Mouse (Mus musculus) olfactory bulb, adult 2 months (tissue): ENCODE measurements around the gene Cwc22.

ENCODE experiments used
- CTCF ChIP-seq: fragments of 200-500 bp; IDR thresholded peaks from 2 replicates; pipeline ENCODE4 v1.5.1; 2012; ENCODE audit warnings: low read depth, mild to moderate bottlenecking, low read length, moderate library complexity; ENCODE audit not compliant: insufficient read depth
- POLR2A ChIP-seq: fragments of 200-500 bp; IDR thresholded peaks from 2 replicates; pipeline ENCODE4 v1.6.1; 2012; ENCODE audit warnings: mild to moderate bottlenecking, low read depth, low read length, moderate library complexity; ENCODE audit not compliant: insufficient read depth

DNA sequence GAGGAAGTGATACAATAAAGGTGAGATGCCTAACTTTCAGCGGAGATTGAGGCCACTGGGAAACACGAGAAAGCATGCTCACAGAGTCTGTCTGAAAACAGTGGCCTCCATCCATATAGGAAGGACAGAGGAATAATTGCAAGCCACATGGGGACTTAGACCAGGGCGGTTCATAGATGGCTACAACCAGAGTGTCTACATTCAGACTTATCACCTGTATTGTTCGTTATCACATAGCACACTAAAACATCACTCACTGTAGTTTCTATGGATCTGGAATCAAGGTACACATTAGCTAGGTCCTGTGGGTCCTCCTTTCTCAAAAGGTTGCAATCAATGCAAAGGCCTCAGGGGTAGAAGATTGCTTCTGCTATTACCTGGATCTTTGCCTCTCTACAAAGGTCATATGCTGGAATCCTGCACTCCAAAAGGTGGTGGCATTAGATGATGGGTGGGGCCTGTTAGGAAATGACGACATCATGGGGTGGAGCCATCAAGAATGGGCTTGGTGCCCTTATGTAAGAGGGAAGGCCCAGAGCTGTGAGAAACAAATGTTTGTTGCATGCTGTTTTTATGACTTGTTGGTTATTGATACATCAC, 30.2 kb upstream of the Cwc22 start:
- no peak for TF ChIP-seq CTCF
- no peak for TF ChIP-seq POLR2A
